Mouse (Mus musculus): ENCODE measurements around the gene Oas1e.
"Not testable (repeated sequence)": the region's sequence is repeated elsewhere in the genome, so short reads cannot be mapped to it uniquely, and the experiment has no call there.

Gene Oas1e

GRCm38 (mm10) chr5:120795480-120796034, at the start of gene Oas1e:
TSS of gene Oas1e (minus strand) at chr5:120795530.
- DNase-seq (ENCODE audit: extremely low read depth, insufficient read length, low spot score) = not testable (repeated sequence)

- peak; percentile 11 for DNase-seq (ENCODE audit: extremely low read depth, insufficient read length, low spot score)
Observed at GRCm38 (mm10) chr5:120844713-120845112, 49.4 kb upstream of the Oas1e start.

GRCm38 (mm10) chr5:120836731-120837585, 41.6 kb upstream of the Oas1e start:
- peak; percentile 30 for DNase-seq (ENCODE audit: extremely low read depth, insufficient read length, low spot score)

GRCm38 (mm10) chr5:120833335-120834280, 38.3 kb upstream of the Oas1e start:
- DNase-seq (ENCODE audit: extremely low read depth, insufficient read length, low spot score) = no peak

GRCm38 (mm10) chr5:120831031-120831430, 35.7 kb upstream of the Oas1e start:
- no peak for DNase-seq (ENCODE audit: extremely low read depth, insufficient read length, low spot score)

- no peak for DNase-seq (ENCODE audit: extremely low read depth, insufficient read length, low spot score)
Observed at GRCm38 (mm10) chr5:120818999-120819398, 23.7 kb upstream of the Oas1e start.

- DNase-seq (ENCODE audit: extremely low read depth, insufficient read length, low spot score) = no peak
Observed at GRCm38 (mm10) chr5:120815949-120816348, 20.6 kb upstream of the Oas1e start.

- no peak for DNase-seq (ENCODE audit: extremely low read depth, insufficient read length, low spot score)
Observed at GRCm38 (mm10) chr5:120813023-120813422, 17.7 kb upstream of the Oas1e start.

- peak; percentile 70 for DNase-seq (ENCODE audit: extremely low read depth, insufficient read length, low spot score)
Observed at GRCm38 (mm10) chr5:120811951-120812819, 16.9 kb upstream of the Oas1e start, which contains the start of gene Oas1c. TSS of gene Oas1c (minus strand) at chr5:120812514.

- no peak for DNase-seq (ENCODE audit: extremely low read depth, insufficient read length, low spot score)
Observed at GRCm38 (mm10) chr5:120809171-120809570, 13.8 kb upstream of the Oas1e start.

GRCm38 (mm10) chr5:120806458-120806857, 11.1 kb upstream of the Oas1e start:
- DNase-seq (ENCODE audit: extremely low read depth, insufficient read length, low spot score) = peak; percentile 18

- peak; percentile 26 for DNase-seq (ENCODE audit: extremely low read depth, insufficient read length, low spot score)
Observed at GRCm38 (mm10) chr5:120803596-120803995, 8.3 kb upstream of the Oas1e start.

- DNase-seq (ENCODE audit: extremely low read depth, insufficient read length, low spot score) = not testable (repeated sequence)
Observed at GRCm38 (mm10) chr5:120798943-120799342, 3.6 kb upstream of the Oas1e start.

- not testable (repeated sequence) for DNase-seq (ENCODE audit: extremely low read depth, insufficient read length, low spot score)
Observed at GRCm38 (mm10) chr5:120798147-120798546, 2.8 kb upstream of the Oas1e start.

- no peak for DNase-seq (ENCODE audit: extremely low read depth, insufficient read length, low spot score)
Observed at GRCm38 (mm10) chr5:120793043-120793442, 2.3 kb downstream of the Oas1e start.

GRCm38 (mm10) chr5:120787042-120787441, 8.3 kb downstream of the Oas1e start:
- DNase-seq (ENCODE audit: extremely low read depth, insufficient read length, low spot score) = no peak

GRCm38 (mm10) chr5:120782446-120782845, 12.9 kb downstream of the Oas1e start:
- no peak for DNase-seq (ENCODE audit: extremely low read depth, insufficient read length, low spot score)

GRCm38 (mm10) chr5:120781646-120782045, 13.7 kb downstream of the Oas1e start:
- no peak for DNase-seq (ENCODE audit: extremely low read depth, insufficient read length, low spot score)

GRCm38 (mm10) chr5:120779922-120780321, 15.4 kb downstream of the Oas1e start:
- DNase-seq (ENCODE audit: extremely low read depth, insufficient read length, low spot score) = no peak

GRCm38 (mm10) chr5:120778941-120779340, 16.4 kb downstream of the Oas1e start:
- no peak for DNase-seq (ENCODE audit: extremely low read depth, insufficient read length, low spot score)

Measured in 3134 (cell line).